Mouse (Mus musculus): ENCODE data around the gene Cyp26a1. TPM values are rescaled to one million over a fixed set of nuclear protein-coding genes. Genes with fewer than 3 reads are reported as not detected.

Cyp26a1 gene
- polyA plus RNA-seq, 1 experiment from 2014 or later, result not detected

DNA sequence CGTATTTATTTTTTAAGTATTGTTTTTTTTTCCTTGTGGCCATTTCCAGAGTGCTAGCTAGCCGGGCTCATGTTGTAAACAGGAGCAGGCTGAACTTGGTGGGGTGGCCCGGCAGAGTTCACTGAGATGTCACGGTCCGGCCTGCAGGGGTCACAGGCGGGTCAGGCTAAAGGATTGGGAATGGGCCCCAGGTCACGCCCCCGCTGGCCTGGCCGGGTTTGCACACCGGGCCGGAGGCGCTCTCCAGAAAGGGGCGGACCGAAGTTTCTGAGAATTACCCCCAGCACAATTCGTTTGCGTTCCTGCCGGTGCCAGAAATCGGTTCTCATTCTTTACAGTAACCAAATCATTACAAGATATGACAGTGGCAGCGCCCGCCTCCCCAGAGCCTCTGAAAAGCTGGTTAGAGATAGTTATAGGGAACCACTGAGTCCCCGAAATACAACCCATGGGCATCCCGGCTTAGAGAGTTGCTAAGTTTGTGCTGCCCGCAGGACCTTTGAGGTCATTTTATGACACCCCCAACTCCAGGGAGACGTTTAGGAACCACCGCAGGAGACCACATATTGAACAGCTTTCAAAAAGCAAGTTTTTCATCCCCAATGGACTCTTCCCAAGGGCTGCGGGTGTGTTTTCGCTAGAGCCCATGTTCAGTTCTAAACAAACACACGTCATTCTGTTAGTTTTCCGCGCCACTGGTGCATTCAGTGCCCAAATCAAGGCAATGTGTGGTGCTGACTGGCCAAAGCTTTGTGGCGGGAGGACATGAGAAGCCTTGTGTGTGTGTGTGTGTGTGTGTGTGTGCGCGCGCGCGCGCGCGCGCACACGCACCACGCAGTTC is 1.6 kb upstream of the Cyp26a1 start:
- WGBS (ENCODE audit: insufficient replicate concordance), result 3% methylated on average over 42 of the region's 42 CpGs
- peak overlapping the region; percentile 26 for H3K4me3 ChIP-seq (ENCODE audit: low read depth, low read length)
- no peaks in the 10 kb centered on the region for H3K9me3 ChIP-seq (replicated peaks; ENCODE audit: control insufficient read depth, low read length)
- peak overlapping the region; percentile 41 for H3K4me2 ChIP-seq (ENCODE audit: low read depth, low read length)
- H3K27ac ChIP-seq (ENCODE audit: low read length), result no peak overlapping the region
- ATAC-seq (ENCODE audit: low read depth), result no peak
- H3K9ac ChIP-seq (ENCODE audit: low read depth, low read length), result no peak overlapping the region
- peaks cover 100% of the 10 kb centered on the region for H3K27me3 ChIP-seq (ENCODE audit: control insufficient read depth, insufficient read depth, low read depth, low read length)
- H3K36me3 ChIP-seq (ENCODE audit: control insufficient read depth, insufficient read depth), result no peaks in the 10 kb centered on the region
- peaks cover 5% of the 10 kb centered on the region for H3K4me1 ChIP-seq (ENCODE audit: control insufficient read depth, low read depth, low read length)

DNA sequence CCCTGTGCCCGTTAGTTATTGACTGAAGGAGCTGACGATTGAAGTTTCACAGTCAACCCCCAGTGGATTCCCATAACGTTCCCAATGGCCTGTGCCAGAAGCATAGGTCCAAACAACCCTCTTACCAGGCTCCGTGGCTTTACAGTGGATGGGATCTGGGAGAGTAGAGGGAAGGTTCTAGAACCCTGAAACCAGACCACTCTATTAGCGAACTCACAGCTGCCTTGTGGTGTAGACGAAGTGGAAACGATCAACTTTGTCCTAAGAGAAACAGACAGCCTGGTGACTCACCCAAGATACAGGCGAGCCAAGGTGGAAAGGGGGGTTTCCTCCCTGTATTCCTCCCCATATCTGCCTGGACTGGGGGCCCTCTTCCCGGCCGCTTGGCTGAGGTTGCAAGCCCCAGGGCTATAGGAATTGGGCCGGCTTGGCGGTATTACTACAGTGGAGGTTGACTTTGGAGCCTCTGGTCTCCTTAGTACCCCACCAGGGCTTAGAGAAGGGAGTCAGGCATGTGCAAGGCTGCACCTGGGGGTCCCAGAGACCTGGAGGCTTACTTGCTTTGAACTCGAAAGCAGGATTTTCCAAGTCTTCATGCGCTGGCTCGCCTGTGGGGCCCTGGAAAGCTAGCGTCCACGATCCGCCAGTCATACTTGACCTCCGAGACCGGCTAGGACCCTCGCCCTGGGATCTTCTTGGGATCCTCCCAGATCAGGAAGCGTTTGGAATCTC is 829 bp upstream of the Cyp26a1 start:
- Histone ChIP-seq H3K36me3 (ENCODE audit: control insufficient read depth, insufficient read depth) (no peaks in the 10 kb centered on the region), H3K4me1 (ENCODE audit: control insufficient read depth, low read depth, low read length) (peaks cover 5% of the 10 kb centered on the region), H3K4me2 (ENCODE audit: low read depth, low read length) (peak overlapping the region; percentile 41), H3K9ac (ENCODE audit: low read depth, low read length) (no peak overlapping the region), H3K9me3 (replicated peaks; ENCODE audit: control insufficient read depth, low read length) (no peaks in the 10 kb centered on the region), H3K4me3 (ENCODE audit: low read depth, low read length) (peak overlapping the region; percentile 26), H3K27me3 (ENCODE audit: control insufficient read depth, insufficient read depth, low read depth, low read length) (peaks cover 94% of the 10 kb centered on the region), H3K27ac (ENCODE audit: low read length) (no peak overlapping the region)
- no peak for ATAC-seq (ENCODE audit: low read depth)
- WGBS (ENCODE audit: insufficient replicate concordance), result 4% methylated on average over 22 of the region's 22 CpGs

DNA sequence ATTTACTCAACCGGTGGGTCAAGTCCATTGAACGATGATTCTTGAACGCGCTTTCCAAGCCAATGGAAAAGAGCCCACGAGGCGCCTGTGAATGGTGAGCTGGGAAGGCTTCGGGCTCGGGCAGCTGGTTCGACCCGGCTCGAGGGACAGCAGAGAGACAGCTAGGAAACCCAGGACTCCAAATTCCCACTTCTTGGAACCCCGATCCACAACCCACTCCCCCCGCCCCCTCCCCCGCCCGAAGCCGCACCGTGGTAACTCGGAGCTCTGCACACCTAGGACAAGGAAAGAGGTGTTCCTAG is 312 bp upstream of the Cyp26a1 start:
- H3K4me2 ChIP-seq (ENCODE audit: low read depth, low read length), result peak overlapping the region; percentile 59
- H3K9ac ChIP-seq (ENCODE audit: low read depth, low read length), result no peak overlapping the region
- no peaks in the 10 kb centered on the region for H3K9me3 ChIP-seq (replicated peaks; ENCODE audit: control insufficient read depth, low read length)
- WGBS (ENCODE audit: insufficient replicate concordance), result 1% methylated on average over 18 of the region's 18 CpGs
- H3K36me3 ChIP-seq (ENCODE audit: control insufficient read depth, insufficient read depth), result no peaks in the 10 kb centered on the region
- peak overlapping the region; percentile 32 for H3K4me3 ChIP-seq (ENCODE audit: low read depth, low read length)
- peaks cover 93% of the 10 kb centered on the region for H3K27me3 ChIP-seq (ENCODE audit: control insufficient read depth, insufficient read depth, low read depth, low read length)
- ATAC-seq (ENCODE audit: low read depth), result no peak
- H3K27ac ChIP-seq (ENCODE audit: low read length), result no peak overlapping the region
- peaks cover 10% of the 10 kb centered on the region for H3K4me1 ChIP-seq (ENCODE audit: control insufficient read depth, low read depth, low read length)

GRCm38 (mm10) chr19:37698273-37699160 is 919 bp downstream of the Cyp26a1 start:
- Histone ChIP-seq H3K9ac (ENCODE audit: low read depth, low read length) (no peak overlapping the region), H3K9me3 (replicated peaks; ENCODE audit: control insufficient read depth, low read length) (no peaks in the 10 kb centered on the region), H3K36me3 (ENCODE audit: control insufficient read depth, insufficient read depth) (no peaks in the 10 kb centered on the region), H3K4me3 (ENCODE audit: low read depth, low read length) (peak overlapping the region; percentile 1; the same call in 1 of the 2 replicates), H3K4me2 (ENCODE audit: low read depth, low read length) (peak overlapping the region; percentile 59; the same call in 1 of the 2 replicates), H3K27ac (ENCODE audit: low read length) (no peak overlapping the region), H3K27me3 (ENCODE audit: control insufficient read depth, insufficient read depth, low read depth, low read length) (peaks cover 87% of the 10 kb centered on the region), H3K4me1 (ENCODE audit: control insufficient read depth, low read depth, low read length) (peaks cover 10% of the 10 kb centered on the region)
- ATAC-seq (ENCODE audit: low read depth), result no peak
- 1% methylated on average over 62 of the region's 63 CpGs for WGBS (ENCODE audit: insufficient replicate concordance)

- no peak overlapping the region for H3K27ac ChIP-seq (ENCODE audit: low read length)
- peaks cover 76% of the 10 kb centered on the region for H3K27me3 ChIP-seq (ENCODE audit: control insufficient read depth, insufficient read depth, low read depth, low read length)
- peaks cover 10% of the 10 kb centered on the region for H3K4me1 ChIP-seq (ENCODE audit: control insufficient read depth, low read depth, low read length)
- WGBS (ENCODE audit: insufficient replicate concordance), result 19% methylated on average over 9 of the region's 9 CpGs
- H3K9me3 ChIP-seq (replicated peaks; ENCODE audit: control insufficient read depth, low read length), result no peaks in the 10 kb centered on the region
- H3K9ac ChIP-seq (ENCODE audit: low read depth, low read length), result no peak overlapping the region
- ATAC-seq (ENCODE audit: low read depth), result no peak
- H3K4me2 ChIP-seq (ENCODE audit: low read depth, low read length), result no peak overlapping the region
- H3K36me3 ChIP-seq (ENCODE audit: control insufficient read depth, insufficient read depth), result no peaks in the 10 kb centered on the region
- no peak overlapping the region for H3K4me3 ChIP-seq (ENCODE audit: low read depth, low read length)
Measured at GRCm38 (mm10) chr19:37699711-37700110, 2.1 kb downstream of the Cyp26a1 start.

DNA sequence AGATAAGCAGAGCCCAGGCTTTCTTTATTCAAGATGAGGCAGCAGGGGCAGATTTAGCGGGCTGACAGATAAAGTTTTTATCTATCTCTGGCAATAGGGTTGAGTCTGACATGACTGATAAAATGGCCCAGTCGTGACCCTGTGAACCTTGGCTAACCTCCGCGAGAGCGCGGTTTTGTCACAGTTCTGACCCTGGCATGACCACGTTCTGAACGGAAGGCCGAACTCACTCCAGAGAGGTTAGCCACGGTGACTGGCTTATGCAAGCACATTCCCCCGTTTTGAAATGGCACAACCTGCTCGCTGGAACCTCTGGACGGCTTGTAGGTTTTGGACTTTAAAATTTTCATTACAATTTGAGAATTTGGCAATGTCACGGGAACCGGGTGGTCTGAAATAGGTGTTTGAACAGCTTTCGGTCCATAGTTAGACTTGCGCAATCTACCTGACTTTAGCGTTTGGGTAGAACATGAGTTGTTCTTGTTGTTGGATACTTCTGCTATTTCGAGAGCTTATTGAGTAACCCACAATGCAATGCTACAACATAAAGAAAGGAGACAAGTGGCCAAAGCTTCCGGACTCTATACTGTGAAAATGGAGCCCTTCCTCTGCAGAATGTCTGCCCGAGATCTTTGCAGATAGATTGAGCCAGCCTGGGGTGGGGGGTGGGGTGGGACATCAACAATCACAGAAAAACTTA is 4.9 kb downstream of the Cyp26a1 start:
- no peaks in the 10 kb centered on the region for H3K9me3 ChIP-seq (replicated peaks; ENCODE audit: control insufficient read depth, low read length)
- peak; percentile 79 for ATAC-seq (ENCODE audit: low read depth)
- WGBS (ENCODE audit: insufficient replicate concordance), result 25% methylated on average over 21 of the region's 21 CpGs
- no peak overlapping the region; the same call in 1 of the 2 replicates for H3K27ac ChIP-seq (ENCODE audit: low read length)
- H3K36me3 ChIP-seq (ENCODE audit: control insufficient read depth, insufficient read depth), result no peaks in the 10 kb centered on the region
- peaks cover 47% of the 10 kb centered on the region for H3K27me3 ChIP-seq (ENCODE audit: control insufficient read depth, insufficient read depth, low read depth, low read length)
- no peak overlapping the region for H3K4me3 ChIP-seq (ENCODE audit: low read depth, low read length)
- no peak overlapping the region for H3K9ac ChIP-seq (ENCODE audit: low read depth, low read length)
- H3K4me1 ChIP-seq (ENCODE audit: control insufficient read depth, low read depth, low read length), result peaks cover 5% of the 10 kb centered on the region
- H3K4me2 ChIP-seq (ENCODE audit: low read depth, low read length), result 0 out of 2 replicates have a peak overlapping the region, but pooled peaks have one; percentile 8

DNA sequence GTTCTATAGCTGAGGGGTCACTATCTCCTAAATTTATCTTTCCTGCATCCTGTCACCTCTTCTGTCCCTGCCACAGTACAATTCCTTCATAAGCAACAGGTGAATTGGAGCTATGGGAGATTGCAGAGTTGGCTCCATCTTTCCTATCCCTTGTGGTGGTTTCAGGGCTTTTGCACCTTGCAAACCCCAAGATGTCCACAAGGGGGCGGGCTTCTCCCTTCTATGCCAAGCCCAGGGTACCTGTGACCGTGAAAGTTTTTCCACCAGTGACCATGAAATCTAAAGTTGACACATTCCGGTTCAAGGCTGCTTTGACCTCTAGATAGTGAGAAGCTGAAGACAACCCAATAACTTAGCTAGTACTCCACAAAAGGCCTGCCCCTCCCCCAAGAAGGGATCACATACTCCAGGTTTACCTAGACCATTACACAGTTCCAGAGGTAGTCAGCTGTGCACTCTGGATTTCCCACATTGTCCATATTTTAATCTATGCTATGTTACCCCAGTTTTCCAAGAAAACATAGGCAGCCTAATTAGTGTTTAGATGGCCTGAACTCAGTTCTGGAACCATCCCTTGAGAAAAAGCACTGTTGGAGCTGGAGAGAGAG is 6.4 kb downstream of the Cyp26a1 start:
- H3K27me3 ChIP-seq (ENCODE audit: control insufficient read depth, insufficient read depth, low read depth, low read length), result peaks cover 33% of the 10 kb centered on the region
- no peaks in the 10 kb centered on the region for H3K36me3 ChIP-seq (ENCODE audit: control insufficient read depth, insufficient read depth)
- no peak overlapping the region for H3K4me2 ChIP-seq (ENCODE audit: low read depth, low read length)
- WGBS (ENCODE audit: insufficient replicate concordance), result 6% methylated on average over 3 of the region's 3 CpGs
- H3K9me3 ChIP-seq (replicated peaks; ENCODE audit: control insufficient read depth, low read length), result no peaks in the 10 kb centered on the region
- H3K9ac ChIP-seq (ENCODE audit: low read depth, low read length), result no peak overlapping the region
- H3K27ac ChIP-seq (ENCODE audit: low read length), result no peak overlapping the region
- no peak for ATAC-seq (ENCODE audit: low read depth)
- H3K4me3 ChIP-seq (ENCODE audit: low read depth, low read length), result no peak overlapping the region
- H3K4me1 ChIP-seq (ENCODE audit: control insufficient read depth, low read depth, low read length), result peaks cover 5% of the 10 kb centered on the region

DNA sequence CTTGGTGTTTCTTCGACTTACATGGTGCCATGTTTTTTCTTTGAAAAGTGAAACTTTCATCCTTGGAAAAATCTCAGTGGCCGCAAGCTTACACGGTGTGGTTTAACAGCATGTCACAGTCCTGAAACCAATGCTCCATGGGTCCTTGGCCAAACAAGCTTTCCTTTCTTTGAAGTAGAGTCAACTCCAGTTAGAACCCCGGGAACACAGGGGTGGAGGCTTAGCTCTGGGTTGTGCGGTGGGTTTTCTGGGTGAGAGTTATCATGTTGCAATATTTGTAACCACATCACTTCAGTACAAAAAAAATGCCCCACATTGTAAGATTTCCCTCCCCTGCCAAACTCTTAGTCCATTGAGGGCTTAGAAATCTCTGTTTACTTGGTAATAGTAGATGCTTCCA is 8.1 kb downstream of the Cyp26a1 start:
- no peaks in the 10 kb centered on the region for H3K36me3 ChIP-seq (ENCODE audit: control insufficient read depth, insufficient read depth)
- H3K4me2 ChIP-seq (ENCODE audit: low read depth, low read length), result no peak overlapping the region
- H3K4me1 ChIP-seq (ENCODE audit: control insufficient read depth, low read depth, low read length), result peaks cover 5% of the 10 kb centered on the region
- peaks cover 15% of the 10 kb centered on the region for H3K27me3 ChIP-seq (ENCODE audit: control insufficient read depth, insufficient read depth, low read depth, low read length)
- no peak overlapping the region for H3K4me3 ChIP-seq (ENCODE audit: low read depth, low read length)
- WGBS (ENCODE audit: insufficient replicate concordance), result 63% methylated on average over 5 of the region's 5 CpGs
- ATAC-seq (ENCODE audit: low read depth), result no peak
- no peak overlapping the region for H3K27ac ChIP-seq (ENCODE audit: low read length)
- no peak overlapping the region for H3K9ac ChIP-seq (ENCODE audit: low read depth, low read length)
- H3K9me3 ChIP-seq (replicated peaks; ENCODE audit: control insufficient read depth, low read length), result no peaks in the 10 kb centered on the region
